Mouse (Mus musculus) heart, postnatal 0 days (tissue): ENCODE data around the gene Metap2.
"Not testable (repeated sequence)": the region's sequence is repeated elsewhere in the genome, so short reads cannot be mapped to it uniquely, and the experiment has no call there.

Experiments
- CTCF ChIP-seq: IDR thresholded peaks from 2 replicates; pipeline ENCODE4 v1.5.1; 2016; ENCODE audit warnings: antibody characterized with exemption, control low read depth, low read depth
- EP300 ChIP-seq: IDR thresholded peaks from 2 replicates; pipeline ENCODE4 v1.6.1; 2016; ENCODE audit warnings: antibody characterized with exemption, low read depth

GRCm38 (mm10) chr10:93835115-93835514 is 61.8 kb downstream of the Metap2 start:
- not testable (repeated sequence) for TF ChIP-seq CTCF, EP300
